Mouse (Mus musculus) urinary bladder, postnatal 25 days (tissue): ENCODE results near the gene Brd3os.

Experiments
- DNase-seq: peaks from one replicate; pipeline ENCODE4 v3.0.0; 2022; ENCODE audit warnings: low spot score

Gene Brd3os

GRCm38 (mm10) chr2:27421293-27422068, 20.6 kb upstream of the Brd3os start:
- no peak for DNase-seq

- no peak for DNase-seq
These were observed 18.5 kb upstream of the Brd3os start for GRCm38 (mm10) chr2:27423596-27423995.

GRCm38 (mm10) chr2:27425161-27425611, 16.9 kb upstream of the Brd3os start:
- DNase-seq, result no peak

GRCm38 (mm10) chr2:27425751-27426405, 16.2 kb upstream of the Brd3os start:
- DNase-seq, result no peak

GRCm38 (mm10) chr2:27426406-27426854, 15.7 kb upstream of the Brd3os start:
- no peak for DNase-seq

- DNase-seq, result peak; percentile 84
These were observed 15.2 kb upstream of the Brd3os start, which contains the start of gene Vav2 for GRCm38 (mm10) chr2:27426855-27427457. TSS of gene Vav2 (minus strand) at chr2:27427033.

GRCm38 (mm10) chr2:27428071-27428470, 14.1 kb upstream of the Brd3os start:
- peak; percentile 86 for DNase-seq

GRCm38 (mm10) chr2:27430621-27431020, 11.5 kb upstream of the Brd3os start:
- DNase-seq, result no peak

GRCm38 (mm10) chr2:27432599-27432998, 9.5 kb upstream of the Brd3os start:
- DNase-seq, result no peak

GRCm38 (mm10) chr2:27437876-27438275, 4.2 kb upstream of the Brd3os start:
- no peak for DNase-seq

GRCm38 (mm10) chr2:27438281-27438680, 3.8 kb upstream of the Brd3os start:
- DNase-seq, result no peak

GRCm38 (mm10) chr2:27442708-27443449, 755 bp downstream of the Brd3os start:
- DNase-seq, result no peak

- DNase-seq, result no peak
These were observed 1.3 kb downstream of the Brd3os start for GRCm38 (mm10) chr2:27443450-27443708.

GRCm38 (mm10) chr2:27445910-27446309, 3.8 kb downstream of the Brd3os start:
- no peak for DNase-seq

- no peak for DNase-seq
These were observed 4.7 kb downstream of the Brd3os start for GRCm38 (mm10) chr2:27446812-27447211.

GRCm38 (mm10) chr2:27447782-27448181, 5.7 kb downstream of the Brd3os start:
- DNase-seq, result no peak

GRCm38 (mm10) chr2:27450226-27450625, 8.1 kb downstream of the Brd3os start:
- DNase-seq, result no peak

GRCm38 (mm10) chr2:27459735-27460134, 17.6 kb downstream of the Brd3os start:
- no peak for DNase-seq

GRCm38 (mm10) chr2:27460163-27460562, 18.0 kb downstream of the Brd3os start:
- no peak for DNase-seq

- no peak for DNase-seq
These were observed 18.5 kb downstream of the Brd3os start for GRCm38 (mm10) chr2:27460651-27461050.

- DNase-seq, result no peak
These were observed 19.9 kb downstream of the Brd3os start for GRCm38 (mm10) chr2:27461881-27462660.

- DNase-seq, result no peak
These were observed 20.8 kb downstream of the Brd3os start for GRCm38 (mm10) chr2:27462901-27463300.
